Mouse (Mus musculus) CD4-positive, CD25-positive, alpha-beta regulatory T cell, adult 2 months (primary cell): ENCODE measurements at regions not wholly inside any gene's neighbourhood (a gene's known extent, or its start where the extent isn't known, plus 50 kb on each side); places are given as distances from the start of the nearest gene placed in this dataset.

Source experiments
- DNase-seq: peaks from one replicate; pipeline ENCODE4 v3.0.0-alpha.2; 2012; ENCODE audit warnings: low read depth, low spot score

DNA sequence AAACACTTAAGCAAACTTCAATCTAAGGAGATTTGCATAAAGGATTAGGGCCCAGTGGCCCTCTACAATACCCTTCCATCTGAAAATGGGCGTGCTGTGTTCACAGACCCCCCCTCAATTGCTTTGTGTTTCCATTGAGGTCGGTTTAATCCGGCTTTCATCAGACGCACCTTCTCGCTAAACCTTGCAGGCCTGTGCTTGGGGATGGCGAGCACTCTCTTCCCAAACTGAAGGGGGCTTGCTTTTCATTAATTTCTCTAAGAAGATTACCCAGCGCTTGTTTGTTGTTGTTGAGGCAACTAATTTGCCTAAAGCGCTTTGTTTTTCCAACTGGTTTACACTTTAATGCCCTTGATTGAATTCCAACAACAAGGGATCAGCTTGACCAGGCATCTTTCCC, 268.8 kb upstream of the Irx3 start:
- DNase-seq, result no peak

DNA sequence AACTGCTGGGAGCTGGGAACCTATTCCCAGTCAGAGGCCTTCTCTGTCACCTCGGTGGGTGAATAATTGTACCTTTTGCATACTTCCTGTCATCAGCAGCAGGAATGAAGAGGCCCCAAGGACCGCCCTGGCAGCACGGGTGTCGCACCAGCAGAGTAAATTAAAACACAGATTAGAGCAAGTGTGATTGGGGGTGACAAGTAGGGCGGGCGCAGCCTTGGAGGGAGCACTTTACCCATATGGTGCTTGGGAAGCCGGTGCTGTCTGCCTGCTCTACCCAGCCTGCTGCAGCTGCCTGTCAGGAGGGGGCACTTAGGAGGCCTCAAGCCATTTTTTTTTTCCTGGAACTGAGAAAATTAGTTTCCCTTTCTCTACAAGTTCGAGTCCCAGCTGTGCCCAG, 264.6 kb upstream of the Irx3 start:
- DNase-seq, result no peak

DNA sequence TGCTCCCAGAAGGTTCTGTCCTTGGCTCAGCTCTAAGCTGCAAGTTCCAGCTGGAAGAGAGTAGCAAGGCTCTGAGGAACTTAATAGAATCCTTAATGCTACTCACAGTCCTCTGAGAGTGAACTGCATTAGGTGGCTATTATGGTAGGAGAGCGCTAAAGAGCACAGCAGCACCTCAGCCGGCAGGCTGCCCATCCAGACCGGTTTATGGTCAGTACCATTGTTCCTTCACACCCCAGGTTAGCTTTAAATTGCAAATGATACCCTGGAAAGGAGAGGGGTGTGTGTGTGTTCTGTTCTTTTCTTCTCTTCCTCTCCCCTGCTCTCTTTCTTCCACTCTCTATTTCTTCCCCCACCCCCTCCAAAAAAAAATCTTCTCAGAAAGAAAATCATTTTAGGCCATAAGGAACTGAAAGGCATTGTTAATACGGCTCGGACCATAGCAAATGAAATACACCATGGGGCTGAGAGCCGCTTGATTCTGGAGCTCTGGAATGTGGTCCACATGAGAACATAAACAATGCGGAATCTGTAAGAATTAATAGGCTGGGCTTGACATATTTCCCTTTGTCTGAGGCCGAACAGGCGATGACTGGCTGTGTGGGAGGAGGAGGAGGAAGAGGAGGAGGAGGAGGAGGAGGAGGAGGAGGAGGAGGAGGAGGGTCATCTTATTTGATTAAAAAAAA, 263.8 kb upstream of the Irx3 start:
- no peak for DNase-seq

DNA sequence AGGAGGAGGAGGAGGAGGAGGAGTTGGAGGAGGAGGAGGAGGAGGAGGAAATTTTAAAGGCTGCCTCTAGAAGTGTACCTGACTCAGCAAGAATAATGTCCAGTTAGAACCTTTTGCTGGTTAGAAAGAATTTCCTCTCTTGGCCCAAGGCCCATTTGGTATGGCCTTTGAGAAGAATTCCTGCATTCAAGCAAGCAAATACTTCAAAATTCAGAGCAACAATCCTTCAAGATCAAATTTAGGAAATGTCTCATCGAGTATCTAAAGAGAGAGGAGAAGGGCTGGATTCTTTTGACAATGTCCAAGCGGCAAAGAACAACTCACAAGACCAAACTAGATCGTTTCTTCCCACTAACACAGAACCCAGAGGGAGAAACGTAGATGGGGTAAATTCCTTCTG, 263.1 kb upstream of the Irx3 start:
- DNase-seq, result no peak

DNA sequence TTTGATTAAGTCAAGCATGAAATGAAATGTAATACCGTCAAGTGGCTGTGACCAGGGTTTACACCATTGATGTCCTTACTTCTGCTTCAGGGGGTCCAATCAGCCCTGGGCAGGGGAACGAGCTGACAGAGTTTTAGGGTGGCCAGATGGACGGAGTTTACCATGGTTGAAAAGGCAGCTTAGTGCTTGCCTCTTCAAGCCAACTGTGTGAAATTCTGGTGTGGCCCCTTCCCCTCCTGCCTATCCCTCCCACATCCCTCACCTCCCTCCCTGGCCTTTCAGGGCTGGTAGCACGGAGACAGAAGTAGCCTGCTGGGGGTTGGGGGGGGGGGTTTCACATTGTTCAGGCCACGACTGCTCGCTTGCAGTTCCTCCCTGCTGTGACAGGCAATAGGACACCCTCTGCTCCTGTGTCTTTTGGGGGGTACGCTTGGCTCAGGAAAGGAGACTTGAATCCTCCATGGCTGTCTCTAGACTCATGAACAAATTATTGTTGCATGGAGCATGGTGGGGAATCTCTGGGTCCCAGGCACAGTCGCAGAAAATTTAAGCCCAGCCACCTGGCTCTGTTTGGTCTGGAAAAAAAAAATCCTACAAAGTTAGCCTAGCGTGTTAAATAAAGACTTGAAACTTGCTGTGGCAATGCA, 262.4 kb upstream of the Irx3 start:
- no peak for DNase-seq

DNA sequence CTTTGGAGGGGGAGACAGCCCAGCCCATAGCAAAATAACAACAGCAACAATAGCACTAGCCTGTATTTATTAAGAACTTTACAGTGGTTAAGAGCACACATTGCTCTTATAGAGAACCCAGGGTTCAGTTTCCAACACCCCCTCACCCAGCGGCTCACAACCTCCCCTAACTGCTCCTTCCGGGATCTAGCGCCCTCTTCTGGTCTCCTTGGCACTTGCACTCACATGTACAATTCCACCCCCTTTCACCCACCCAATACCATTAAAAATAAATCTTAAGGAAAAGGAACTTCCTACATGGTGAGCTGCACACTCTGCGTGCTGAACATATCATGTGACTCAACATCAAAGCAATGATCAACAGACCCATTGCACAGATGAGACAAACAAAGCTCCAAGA, 261.5 kb upstream of the Irx3 start:
- no peak for DNase-seq

DNA sequence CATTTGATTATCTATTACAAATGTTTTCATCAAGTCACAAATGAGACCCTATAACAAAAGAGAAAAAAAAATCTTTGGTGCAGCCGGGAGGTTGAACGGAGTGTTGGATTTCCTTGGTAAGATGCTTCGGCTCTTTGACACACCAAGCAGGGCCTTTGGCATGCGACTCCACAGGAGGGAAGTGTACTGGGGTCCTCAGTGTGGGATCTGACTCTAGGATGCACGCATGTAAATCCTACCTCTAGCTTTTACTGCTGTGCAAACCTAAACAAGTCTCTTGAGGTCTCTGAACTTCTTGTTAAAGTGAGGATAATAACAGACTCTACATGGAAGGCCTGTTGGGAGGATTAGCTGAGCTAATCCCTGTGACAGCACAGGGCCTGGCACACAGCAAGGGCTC, 257.6 kb upstream of the Irx3 start:
- DNase-seq, result no peak

DNA sequence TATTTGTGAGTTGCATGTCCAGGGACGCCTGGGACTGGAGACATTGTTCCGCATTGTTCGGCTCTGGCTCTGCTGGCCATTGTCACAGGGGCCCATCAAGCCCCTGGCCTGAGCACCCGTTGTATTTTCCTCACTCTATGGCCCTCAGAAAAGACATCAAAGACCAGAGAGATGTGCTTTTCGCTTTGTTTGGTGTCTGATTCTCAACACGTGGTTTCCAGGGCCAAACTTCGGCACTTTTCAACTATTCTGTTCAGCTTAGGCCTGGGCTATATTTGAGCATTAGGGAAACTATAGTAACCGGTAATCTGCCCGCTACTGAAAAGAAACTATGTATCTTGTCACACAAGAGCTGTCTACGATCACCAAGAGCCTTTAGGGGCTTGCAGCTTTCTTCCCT, 257.1 kb upstream of the Irx3 start:
- no peak for DNase-seq

DNA sequence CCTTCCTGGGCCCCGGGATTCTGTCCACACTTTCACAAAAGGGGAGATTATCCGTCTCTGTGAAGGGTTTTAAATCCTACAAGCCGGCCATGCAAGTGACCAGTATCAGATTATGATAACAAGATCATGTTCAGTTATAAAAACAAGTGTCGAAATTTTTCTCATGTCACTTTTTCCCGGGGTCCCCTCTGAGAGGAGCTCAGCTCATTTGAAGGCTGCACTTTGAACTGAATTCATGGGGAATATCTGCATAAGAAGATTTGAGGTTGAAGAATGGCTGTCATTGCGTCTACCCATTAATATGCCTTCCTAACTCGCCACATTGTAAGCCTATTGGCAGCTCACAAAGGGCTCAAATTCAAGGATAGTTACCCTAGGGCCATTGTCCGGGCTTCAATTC, 256.0 kb upstream of the Irx3 start:
- no peak for DNase-seq

DNA sequence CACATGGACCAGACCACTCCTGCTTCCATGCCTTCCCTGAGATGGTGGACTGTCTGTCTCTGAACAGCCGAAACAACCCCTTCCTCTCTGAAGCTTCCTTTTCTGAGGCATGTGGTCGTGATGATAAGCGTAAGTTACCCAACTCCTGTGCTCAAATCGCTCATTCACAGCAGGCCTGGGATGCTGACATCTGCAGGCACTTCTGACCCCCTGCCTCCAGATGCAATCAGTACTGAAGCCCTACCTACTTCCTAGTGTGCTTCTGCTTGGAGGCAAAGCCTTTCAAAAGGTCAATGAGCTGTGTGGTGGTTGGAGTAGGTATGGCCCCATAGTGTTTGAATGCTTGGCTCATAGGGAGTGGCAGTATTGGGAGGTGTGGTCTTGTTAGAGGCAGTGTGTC, 253.7 kb upstream of the Irx3 start:
- DNase-seq, result no peak

DNA sequence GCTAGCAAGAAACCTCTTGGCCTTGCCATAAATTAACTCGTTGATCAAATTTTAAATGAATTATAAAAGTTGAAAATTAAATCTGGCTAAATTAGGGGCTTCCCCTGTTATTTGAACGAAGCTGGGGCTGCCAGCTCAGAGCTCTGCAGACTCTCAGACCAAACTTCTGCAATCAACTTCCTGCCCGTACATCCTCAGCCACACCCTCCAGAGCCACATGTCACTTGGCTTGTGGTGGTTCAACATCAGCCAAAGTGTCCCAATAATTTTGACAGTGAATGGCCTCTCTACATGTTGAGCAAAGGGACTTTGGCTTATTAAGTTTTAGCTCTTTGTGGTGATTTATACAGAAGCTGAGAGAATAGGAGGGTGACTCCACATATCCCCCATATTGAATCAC, 242.8 kb upstream of the Irx3 start:
- DNase-seq, result no peak

DNA sequence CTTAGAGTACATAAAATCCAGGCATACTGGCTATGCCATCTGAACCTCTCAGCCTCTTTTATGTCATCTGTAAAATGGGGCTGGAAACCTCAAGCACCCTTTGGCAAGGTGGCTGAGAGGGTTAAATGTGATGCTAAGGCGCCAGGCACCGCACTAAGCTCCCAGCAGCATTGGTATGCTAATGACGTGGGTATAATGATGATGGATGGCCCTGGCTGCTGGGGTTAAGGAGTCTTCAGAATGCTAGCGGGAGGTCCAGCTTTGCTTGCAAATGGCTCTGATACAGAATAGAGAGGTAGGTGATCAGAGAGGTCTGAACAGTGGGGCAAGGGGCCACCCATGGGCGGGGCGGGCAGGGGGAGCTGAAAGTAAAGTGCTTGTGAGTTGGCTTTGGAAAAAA, 241.1 kb upstream of the Irx3 start:
- DNase-seq, result no peak

DNA sequence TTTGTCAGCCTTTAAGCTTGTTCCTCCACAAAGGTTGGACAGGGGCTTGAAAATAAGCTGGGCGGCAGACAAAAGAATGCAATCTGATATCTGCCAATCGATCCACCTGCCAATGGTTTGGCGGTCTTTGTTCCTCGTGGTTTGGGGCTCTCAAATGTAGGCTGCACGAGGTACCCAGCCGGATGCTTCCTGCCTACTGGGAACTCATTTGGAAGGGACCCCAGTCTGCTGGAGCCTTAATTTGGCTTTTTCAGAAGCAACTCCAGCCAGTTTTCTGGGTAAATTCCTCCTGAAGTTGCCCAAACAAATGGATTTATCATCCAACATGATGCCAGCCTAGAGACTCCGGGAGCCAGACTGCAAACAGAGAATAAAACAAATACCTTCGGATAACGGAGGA, 228.1 kb upstream of the Irx3 start:
- no peak for DNase-seq

DNA sequence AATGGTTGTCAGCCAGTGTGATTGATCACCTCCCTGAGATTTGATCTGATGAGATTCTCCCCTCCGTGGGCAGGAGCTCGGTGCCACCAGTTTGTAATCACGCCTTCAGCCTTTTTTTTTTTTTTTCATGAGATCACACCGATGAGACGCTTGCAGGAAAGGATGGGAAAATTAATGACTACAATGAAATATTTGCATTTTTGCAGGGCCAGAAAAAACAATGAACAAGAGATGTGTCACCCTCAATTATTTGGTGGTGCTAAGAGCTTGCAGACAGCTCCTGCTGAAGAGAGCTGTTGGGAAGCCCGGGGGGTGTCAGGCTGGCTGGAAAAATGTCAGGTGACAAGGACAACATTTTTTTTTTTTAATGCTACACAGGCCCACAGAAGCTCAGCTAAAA, 227.6 kb upstream of the Irx3 start:
- DNase-seq, result no peak

DNA sequence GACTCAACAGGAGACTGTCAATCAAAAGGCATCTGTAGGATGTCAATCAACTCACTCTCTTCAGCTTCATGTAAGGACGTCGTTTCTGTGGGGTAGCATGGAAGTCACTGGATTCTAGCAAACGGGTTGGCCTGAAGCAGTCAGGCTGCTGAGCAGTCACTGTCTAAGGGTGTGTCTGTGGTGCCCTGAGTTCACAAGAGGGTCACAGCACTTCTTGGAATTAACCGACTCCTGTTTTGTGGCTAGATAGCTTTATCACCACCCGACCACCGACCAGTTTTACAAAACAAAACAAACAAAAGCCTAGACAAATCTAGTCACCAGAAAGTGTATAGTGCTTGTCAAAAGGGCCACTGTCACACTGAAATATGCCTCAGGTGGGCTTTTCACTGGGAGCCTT, 226.4 kb upstream of the Irx3 start:
- no peak for DNase-seq

DNA sequence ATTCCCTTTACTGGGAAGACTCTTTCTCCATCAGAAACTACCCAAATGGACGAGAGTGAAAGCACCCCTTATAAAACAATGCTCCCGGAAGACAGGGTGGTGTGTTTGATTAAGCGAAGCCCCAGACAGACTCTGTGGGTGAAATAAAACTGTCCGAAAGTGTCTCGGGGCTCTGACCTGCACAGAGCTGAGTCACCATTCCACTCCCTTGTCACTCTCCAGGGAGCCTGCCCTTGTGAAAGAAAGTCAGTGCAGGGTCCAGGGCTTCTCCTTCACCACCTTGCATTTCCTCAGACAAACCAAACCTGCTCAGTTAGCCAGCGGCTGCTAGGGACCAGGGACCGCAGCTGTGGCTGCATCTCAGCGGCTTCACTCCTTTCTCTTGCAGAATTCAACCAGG, 222.3 kb upstream of the Irx3 start:
- no peak for DNase-seq

DNA sequence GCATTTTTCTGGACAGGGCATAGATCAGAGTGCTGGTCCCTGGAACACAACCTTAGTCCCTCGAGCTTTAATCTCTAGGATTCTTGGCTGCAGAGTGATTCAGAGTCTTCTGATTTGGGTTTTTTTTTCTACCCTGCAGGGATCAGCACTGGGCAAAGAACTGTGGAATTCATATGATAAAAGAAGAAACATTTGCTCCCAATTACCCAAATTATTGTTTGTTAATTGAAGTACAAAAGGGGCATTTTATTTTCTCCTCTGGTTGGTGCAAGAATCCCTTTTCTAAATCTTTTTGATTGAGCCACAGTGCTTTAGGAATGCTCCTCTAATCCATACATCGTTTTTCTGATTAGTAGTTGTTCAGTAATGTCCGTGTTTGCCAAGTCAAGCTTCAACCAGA, 219.7 kb upstream of the Irx3 start:
- DNase-seq, result no peak

DNA sequence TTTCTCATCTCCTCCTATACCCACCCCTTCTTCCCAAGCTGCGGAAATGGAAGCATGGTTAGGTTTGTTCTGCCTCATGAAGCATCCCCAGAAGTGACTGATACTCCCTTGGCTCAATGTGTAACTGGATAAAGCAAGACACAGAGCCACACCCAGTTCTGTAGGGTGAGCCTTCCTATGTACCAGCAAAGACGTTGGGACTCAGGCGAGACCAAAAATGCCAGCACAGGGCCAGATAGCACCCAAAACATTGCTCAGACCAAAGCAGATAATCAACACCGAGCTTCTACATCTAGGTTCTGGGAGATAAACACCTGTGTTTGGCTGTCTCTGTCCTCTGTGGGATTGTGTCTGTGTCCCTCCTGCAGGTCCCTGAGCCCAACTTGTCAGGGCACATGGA, 212.8 kb upstream of the Irx3 start:
- no peak for DNase-seq

DNA sequence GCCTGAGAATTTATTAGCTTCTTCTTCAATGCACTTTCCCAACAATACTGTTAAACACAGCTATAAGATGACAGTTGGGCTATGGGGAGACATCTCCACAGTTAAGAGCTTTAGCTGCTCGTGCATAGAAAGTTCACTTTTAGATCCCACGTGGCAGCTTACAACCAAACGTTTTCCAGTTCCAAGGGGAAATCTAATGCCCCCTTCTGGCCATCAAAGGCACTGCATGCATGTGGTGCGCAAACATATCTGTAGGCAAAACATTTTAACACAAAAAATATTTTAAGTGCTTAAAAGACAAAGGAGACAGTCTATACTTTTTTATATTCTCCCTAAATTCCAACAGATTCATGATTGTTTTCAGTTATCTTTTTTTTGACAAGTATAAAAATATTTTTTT, 211.3 kb upstream of the Irx3 start:
- no peak for DNase-seq

DNA sequence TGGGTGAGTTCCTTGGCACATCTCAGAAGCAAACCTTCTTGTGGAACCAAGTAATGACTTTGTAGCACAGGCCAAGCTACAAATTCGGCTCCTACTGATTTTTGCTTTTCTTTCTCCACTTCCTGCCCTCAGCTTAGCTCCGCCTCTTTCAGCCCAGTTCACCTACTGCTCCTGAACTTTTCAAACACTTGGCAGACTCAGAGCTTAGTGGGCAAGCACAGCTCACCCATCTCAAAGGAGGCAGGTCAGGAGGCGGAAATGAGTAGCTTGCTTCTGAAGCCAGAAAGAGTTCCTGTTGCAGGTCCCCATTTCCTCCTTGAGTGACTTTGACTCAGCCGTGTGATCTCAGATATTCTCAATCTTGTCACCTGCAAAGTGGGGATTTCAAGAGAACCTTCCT, 208.5 kb upstream of the Irx3 start:
- DNase-seq, result no peak

DNA sequence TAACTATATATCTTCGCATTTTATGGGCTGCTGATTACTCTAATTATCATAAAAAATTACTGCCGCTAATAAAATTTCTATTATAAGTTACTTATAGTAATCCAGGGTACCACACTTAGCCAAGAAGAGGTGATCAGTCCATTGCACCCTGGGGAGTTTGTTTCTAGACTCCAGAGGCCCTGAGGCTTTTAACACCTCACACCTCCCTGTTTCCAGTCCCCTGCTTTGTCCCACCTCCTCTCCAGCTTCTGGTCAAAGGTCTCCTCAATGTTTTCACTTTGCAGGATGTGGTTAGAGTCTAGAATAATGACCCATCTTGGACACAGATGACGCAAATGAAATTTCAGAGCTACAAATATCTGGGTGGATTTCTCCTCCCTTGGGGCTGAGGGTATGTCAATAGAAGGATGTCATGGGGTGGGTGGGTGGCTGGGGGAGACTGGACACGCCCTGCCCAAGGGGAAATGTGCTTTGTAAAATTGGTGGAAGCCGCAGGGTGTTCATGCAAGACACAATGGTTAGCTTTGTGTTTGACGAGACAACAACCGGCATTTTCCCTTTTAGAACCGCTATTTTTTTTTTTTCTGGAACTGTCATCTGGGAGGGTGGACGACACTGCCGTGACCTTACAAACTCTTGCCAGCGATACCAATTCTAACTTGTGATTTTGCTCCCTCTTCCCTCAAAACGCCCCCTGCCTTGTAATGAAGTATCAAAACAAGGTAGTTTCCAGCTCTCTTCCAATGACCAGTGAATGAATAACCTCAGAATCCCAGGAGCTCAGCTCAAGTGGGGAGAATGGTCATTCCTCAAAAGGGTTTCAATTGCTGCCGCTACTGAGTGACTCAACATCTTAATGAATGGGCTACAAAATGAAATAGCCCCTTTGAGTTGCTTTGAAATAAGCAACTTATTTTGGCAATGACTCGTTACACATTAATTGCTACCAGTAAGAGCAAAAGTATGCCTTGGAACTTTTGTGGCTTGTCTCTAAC, 207.0 kb upstream of the Irx3 start:
- no peak for DNase-seq

DNA sequence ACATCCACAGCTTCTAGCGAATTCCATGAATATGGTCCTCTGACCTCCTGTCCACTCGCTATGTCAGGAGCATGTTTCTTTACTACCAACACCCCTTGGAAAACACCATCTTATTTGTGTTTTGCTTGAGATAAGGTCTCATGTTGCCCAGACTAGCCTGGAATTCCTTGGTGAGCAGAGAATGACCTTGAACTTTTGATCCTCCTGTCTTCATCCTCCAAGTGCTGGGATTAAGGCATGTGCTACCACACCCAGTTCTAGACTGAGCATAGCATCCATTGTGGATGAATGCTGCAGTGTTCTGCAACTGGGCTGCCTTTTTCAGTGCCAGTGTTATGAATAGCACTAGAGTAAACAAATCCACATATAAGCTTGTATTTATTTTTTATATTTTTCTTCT, 203.2 kb upstream of the Irx3 start:
- no peak for DNase-seq

DNA sequence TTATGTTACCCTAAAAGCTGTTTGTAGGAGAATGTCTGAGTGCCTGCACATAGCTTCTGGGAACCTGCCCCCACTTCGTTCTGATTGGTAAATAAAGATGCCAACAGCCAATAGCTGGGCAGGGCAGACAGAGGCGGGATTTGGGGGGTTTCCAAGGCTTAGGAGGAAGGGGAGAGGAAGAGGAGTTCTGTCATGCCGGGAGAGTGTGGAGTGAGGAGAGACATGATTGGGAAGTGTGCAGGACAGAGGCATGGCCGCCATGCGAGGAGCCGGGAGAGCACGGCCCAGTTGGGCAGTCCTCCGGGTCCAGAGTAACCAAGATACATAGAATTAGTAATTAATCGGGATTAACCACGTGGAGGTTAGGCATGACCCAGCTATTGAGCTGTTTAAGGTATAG, 202.7 kb upstream of the Irx3 start:
- no peak for DNase-seq
